Mouse (Mus musculus) kidney, postnatal 0 days (tissue): ENCODE measurements at regions not wholly inside any gene's neighbourhood (a gene's known extent, or its start where the extent isn't known, plus 50 kb on each side); places are given as distances from the start of the nearest gene placed in this dataset.

Experiments used
- ATAC-seq: fragments of 200-750 bp; cut with Nextera tagmentation; replicated peaks from 2 replicates; pipeline ENCODE4 v1.8.0; 2017; ENCODE audit warnings: low read depth, moderate number of reproducible peaks, moderate TSS enrichment, moderate library complexity; ENCODE audit not compliant: low FRiP score
- DNase-seq: peaks from one replicate; pipeline ENCODE4 v3.0.0-alpha.2; 2016; ENCODE audit warnings: low spot score
- H3K27ac ChIP-seq: fragments of 300-500 bp; sonication (generic); 2 replicates; pipeline ENCODE4 v1.5.1; 2014; ENCODE audit warnings: mild to moderate bottlenecking
- H3K27me3 ChIP-seq: fragments of 300-500 bp; sonication (generic); 2 replicates; pipeline ENCODE4 v1.6.1; 2014; ENCODE audit warnings: low read length, mixed read lengths; ENCODE audit not compliant: insufficient read depth
- H3K36me3 ChIP-seq: fragments of 300-500 bp; sonication (generic); 2 replicates; pipeline ENCODE4 v1.6.1; 2014; ENCODE audit warnings: low read length, mixed read lengths; ENCODE audit not compliant: insufficient read depth
- H3K4me1 ChIP-seq: fragments of 300-500 bp; sonication (generic); replicated peaks from 2 replicates; pipeline ENCODE4 v1.6.1; 2014; ENCODE audit warnings: antibody characterized with exemption, low read length, mixed read lengths; ENCODE audit not compliant: insufficient read depth
- H3K4me2 ChIP-seq: fragments of 300-500 bp; sonication (generic); 2 replicates; pipeline ENCODE4 v1.6.1; 2014; ENCODE audit warnings: mild to moderate bottlenecking, low read length, moderate library complexity, mixed read lengths
- H3K4me3 ChIP-seq: fragments of 300-500 bp; sonication (generic); replicated peaks from 2 replicates; pipeline ENCODE4 v1.5.1; 2014; ENCODE audit warnings: low read depth, low read length
- H3K9ac ChIP-seq: fragments of 300-500 bp; sonication (generic); 2 replicates; pipeline ENCODE4 v1.6.1; 2014; ENCODE audit warnings: low read depth, low read length
- H3K9me3 ChIP-seq: fragments of 300-500 bp; sonication (generic); replicated peaks from 2 replicates; pipeline ENCODE4 v1.6.1; 2016; ENCODE audit warnings: low read length, inconsistent platforms, mixed read lengths
- CTCF ChIP-seq: IDR thresholded peaks from 2 replicates; pipeline ENCODE4 v1.5.1; 2016; ENCODE audit warnings: antibody characterized with exemption, low read depth, mild to moderate bottlenecking, moderate library complexity
- WGBS: fragments of 180-500 bp; shearing (Covaris S2); extraction: QIAGEN DNeasy Blood & Tissue Kit; methylation state at CpG from one replicate; pipeline ENCODE4 v1.1.7; 2014; 5-methylcytosine and 5-hydroxymethylcytosine counted together

GRCm38 (mm10) chr13:58495390-58496073 is 92.4 kb upstream of the Hnrnpk start:
- Histone ChIP-seq H3K4me3 (no peak overlapping the region), H3K9ac (no peak overlapping the region), H3K36me3 (no peaks in the 10 kb centered on the region), H3K9me3 (no peaks in the 10 kb centered on the region), H3K27me3 (no peaks in the 10 kb centered on the region), H3K4me1 (0 out of 2 replicates have a peak, but pooled peaks cover 4% of the 10 kb centered on the region), H3K4me2 (no peak overlapping the region), H3K27ac (no peak overlapping the region)
- DNase-seq (no peak), ATAC-seq (no peak)
- no peak for TF ChIP-seq CTCF
- WGBS: 79% methylated on average over 12 of the region's 12 CpGs

- Histone ChIP-seq H3K4me1 (0 out of 2 replicates have a peak, but pooled peaks cover 4% of the 10 kb centered on the region), H3K4me2 (no peak overlapping the region), H3K27ac (no peak overlapping the region), H3K9me3 (no peaks in the 10 kb centered on the region), H3K9ac (no peak overlapping the region), H3K4me3 (no peak overlapping the region), H3K27me3 (no peaks in the 10 kb centered on the region), H3K36me3 (no peaks in the 10 kb centered on the region)
- ATAC-seq (no peak), DNase-seq (no peak)
- WGBS: 62% methylated on average over 5 of the region's 5 CpGs
- TF ChIP-seq CTCF: no peak
Measured at GRCm38 (mm10) chr13:58494726-58495125, 91.6 kb upstream of the Hnrnpk start.

- H3K4me1 ChIP-seq: 0 out of 2 replicates have a peak, but pooled peaks cover 4% of the 10 kb centered on the region
- no peak overlapping the region for H3K4me2 ChIP-seq
- no peak for DNase-seq
- H3K27me3 ChIP-seq: no peaks in the 10 kb centered on the region
- 42% methylated on average over 8 of the region's 8 CpGs for WGBS
- TF ChIP-seq CTCF: no peak
- H3K9me3 ChIP-seq: no peaks in the 10 kb centered on the region
- ATAC-seq: no peak
- no peak overlapping the region for H3K9ac ChIP-seq
- no peak overlapping the region for H3K27ac ChIP-seq
- no peak overlapping the region for H3K4me3 ChIP-seq
- no peaks in the 10 kb centered on the region for H3K36me3 ChIP-seq
Measured at GRCm38 (mm10) chr13:58490829-58491228, 87.7 kb upstream of the Hnrnpk start.

GRCm38 (mm10) chr13:58485011-58485410 is 81.9 kb upstream of the Hnrnpk start:
- Histone ChIP-seq H3K27ac (no peak overlapping the region), H3K4me1 (no peaks in the 10 kb centered on the region), H3K36me3 (no peaks in the 10 kb centered on the region), H3K4me2 (no peak overlapping the region), H3K27me3 (no peaks in the 10 kb centered on the region), H3K9me3 (no peaks in the 10 kb centered on the region), H3K4me3 (no peak overlapping the region), H3K9ac (no peak overlapping the region)
- 73% methylated on average over 10 of the region's 10 CpGs for WGBS
- DNase-seq (no peak), ATAC-seq (no peak)
- no peak for TF ChIP-seq CTCF

- TF ChIP-seq CTCF: no peak
- Histone ChIP-seq H3K4me3 (no peak overlapping the region), H3K4me2 (no peak overlapping the region), H3K9ac (no peak overlapping the region), H3K27me3 (no peaks in the 10 kb centered on the region), H3K36me3 (no peaks in the 10 kb centered on the region), H3K9me3 (no peaks in the 10 kb centered on the region), H3K27ac (no peak overlapping the region), H3K4me1 (no peaks in the 10 kb centered on the region)
- WGBS: 66% methylated on average over 9 of the region's 9 CpGs
- DNase-seq (no peak), ATAC-seq (no peak)
Measured at GRCm38 (mm10) chr13:58482701-58483100, 79.6 kb upstream of the Hnrnpk start.

- H3K4me1 ChIP-seq: no peaks in the 10 kb centered on the region
- no peak for TF ChIP-seq CTCF
- no peak overlapping the region for H3K27ac ChIP-seq
- H3K36me3 ChIP-seq: no peaks in the 10 kb centered on the region
- ATAC-seq (no peak), DNase-seq (no peak)
- H3K9ac ChIP-seq: no peak overlapping the region
- H3K27me3 ChIP-seq: no peaks in the 10 kb centered on the region
- no peak overlapping the region for H3K4me3 ChIP-seq
- no peak overlapping the region for H3K4me2 ChIP-seq
- H3K9me3 ChIP-seq: no peaks in the 10 kb centered on the region
- WGBS: 75% methylated on average over 10 of the region's 10 CpGs
Measured at GRCm38 (mm10) chr13:58480928-58481598, 77.9 kb upstream of the Hnrnpk start.
